Comparison of ENCODE assay signal across 10 mouse cellular contexts in the genomic region with DNA sequence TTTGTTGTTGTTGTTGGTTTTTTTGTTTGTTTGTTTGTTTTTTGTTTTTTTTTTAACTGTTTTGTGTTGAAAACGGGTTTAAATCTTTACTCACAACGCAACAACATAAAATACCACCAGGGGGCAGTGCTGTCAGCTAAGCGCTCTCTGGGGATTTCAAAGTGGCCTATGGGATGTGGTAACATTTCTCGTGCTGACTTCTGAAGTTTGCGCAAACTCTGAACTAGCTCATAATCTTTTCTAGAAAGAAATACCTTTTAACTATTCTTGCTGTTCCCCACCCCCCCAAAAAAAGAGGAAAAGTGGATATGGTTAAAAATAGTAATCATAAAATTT.
DNase-seq lines count a peak whose midpoint lies in the region; ATAC-seq and TF ChIP-seq lines count a peak whose summit lies in the region.
"Had no signal": no experiment of that assay in that cellular context is flagged by ENCODE, and none has a peak within 500 bp of the region (broad histone marks: within the 10 kb centered on the region; RNA-seq: fewer than 3 reads in every experiment).

No protein-coding gene starts in this region.

- TF ChIP-seq POLR2A in thymus, adult 2 months (IDR thresholded peaks at IDR 0.05; ENCODE audit: control insufficient read depth, extremely low read depth, insufficient read depth, low read length, poor library complexity): no peak

- no peak overlapping the region for H3K27ac ChIP-seq in thymus, adult 2 months (ENCODE audit: control insufficient read depth, insufficient read depth, low read length)
- H3K27ac ChIP-seq: heart, embryonic 15.5 days had no signal

- DNase-seq in cerebellum, adult 11 months: peak; percentile 59
- peak; percentile 33 for DNase-seq in urinary bladder, postnatal 25 days (ENCODE audit: low spot score)
- no peak for DNase-seq in urinary bladder, adult 18-20 months (ENCODE audit: low spot score in 2 of 2)
- DNase-seq in embryo, embryonic 11 days: peak; percentile 76
- DNase-seq in kidney, postnatal 10 days: peak; percentile 60
- DNase-seq in mesoderm, embryonic 11.5 days (ENCODE audit: low read depth, low spot score): peak; percentile 74
- peak; percentile 56 for DNase-seq in thymus, adult 2 months

- TF ChIP-seq CTCF in thymus, adult 2 months (IDR thresholded peaks at IDR 0.05; ENCODE audit: borderline replicate concordance, control insufficient read depth, extremely low read depth, insufficient read depth, low read length, poor library complexity): no peak

- no peaks in the 10 kb centered on the region for H3K27me3 ChIP-seq in thymus, adult 2 months (ENCODE audit: control insufficient read depth, insufficient read depth, low read length)
- H3K27me3 ChIP-seq: heart, embryonic 15.5 days had no signal

- H3K4me1 ChIP-seq in thymus, adult 2 months (replicated peaks; ENCODE audit: control insufficient read depth, insufficient read depth, low read length): no peaks in the 10 kb centered on the region
- H3K4me1 ChIP-seq: heart, embryonic 15.5 days had no signal

- WGBS in thymus, adult 2 months: 13% methylated on average over 5 of the region's 5 CpGs

- no peak for ATAC-seq in cerebellum, adult (ENCODE audit: insufficient number of reproducible peaks, low FRiP score, low TSS enrichment)

- no peak overlapping the region for H3K4me3 ChIP-seq in thymus, adult 2 months (ENCODE audit: control insufficient read depth, insufficient read depth, low read length)
- H3K4me3 ChIP-seq: heart, embryonic 15.5 days; myocyte had no signal

- no peaks in the 10 kb centered on the region for H3K36me3 ChIP-seq in thymus, adult 2 months (ENCODE audit: control insufficient read depth, insufficient read depth, low read length)
- H3K36me3 ChIP-seq: heart, embryonic 15.5 days had no signal

Comparison
In these comparisons a context has a peak if more than half of its experiments do, and no peak if none do; other contexts are left out.
1. DNase-seq: peak in cerebellum, adult 11 months (single experiment), urinary bladder, postnatal 25 days (single experiment), embryo, embryonic 11 days (single experiment), kidney, postnatal 10 days (single experiment), mesoderm, embryonic 11.5 days (single experiment) and thymus, adult 2 months (single experiment); none in urinary bladder, adult 18-20 months (0 of 2).